Mouse (Mus musculus) CH12.LX (cell line): ENCODE results near the gene Arpc3. TPM values are rescaled to one million over a fixed set of nuclear protein-coding genes. Genes with fewer than 3 reads are reported as not detected.

Experiments used
- DNase-seq: peaks from one replicate; pipeline ENCODE4 v3.0.0-alpha.2; 2013; ENCODE audit errors: extremely low read depth
- H3K27ac ChIP-seq: 2 replicates; pipeline ENCODE4 v1.5.1; 2012; ENCODE audit warnings: low read depth, mild to moderate bottlenecking, control low read depth, moderate library complexity; ENCODE audit not compliant: insufficient read depth
- H3K27me3 ChIP-seq: replicated peaks from 2 replicates; pipeline ENCODE3; 2012; ENCODE audit warnings: inconsistent platforms
- H3K36me3 ChIP-seq, 2 experiments: replicated peaks in 1 of 2; 2 replicates each; pipeline versions ENCODE3 to v1.6.1; 2012; ENCODE audit warnings: inconsistent platforms in 1 of 2, low read length in 1 of 2, mild to moderate bottlenecking in 1 of 2, mixed read lengths in 1 of 2, moderate library complexity in 1 of 2; ENCODE audit not compliant: control insufficient read depth in 1 of 2, insufficient read depth in 1 of 2
- H3K4me1 ChIP-seq, 2 experiments: 2 replicates each; pipeline ENCODE4 v1.6.1; 2012; ENCODE audit warnings: inconsistent platforms in 1 of 2, moderate library complexity in 1 of 2; ENCODE audit not compliant: insufficient read depth in 2 of 2, control insufficient read depth in 1 of 2
- H3K4me2 ChIP-seq: 2 replicates; pipeline ENCODE4 v1.6.1; 2012; ENCODE audit warnings: low read depth, mild to moderate bottlenecking, control low read depth; ENCODE audit not compliant: poor library complexity, insufficient read depth, severe bottlenecking
- H3K4me3 ChIP-seq, 3 experiments: fragments of 150-350 bp in 1 of 3; sonication (generic) in 1 of 3; replicated peaks in 1 of 3; 2 replicates each; pipeline versions ENCODE3 to v1.5.1; 2011 to 2012; ENCODE audit warnings: low read depth in 2 of 3, low read length in 2 of 3, mild to moderate bottlenecking in 2 of 3, moderate library complexity in 2 of 3, control low read depth in 1 of 3, improper control_type of control experiment in 1 of 3, inconsistent platforms in 1 of 3, mixed read lengths in 1 of 3; ENCODE audit not compliant: poor library complexity in 1 of 3
- H3K79me2 ChIP-seq: replicated peaks from 2 replicates; pipeline ENCODE4 v1.6.1; 2012; ENCODE audit warnings: mild to moderate bottlenecking, moderate library complexity; ENCODE audit not compliant: control insufficient read depth, poor library complexity, insufficient read depth, severe bottlenecking; ENCODE audit errors: extremely low read depth
- H3K9ac ChIP-seq: 2 replicates; pipeline ENCODE4 v1.6.1; 2012; ENCODE audit warnings: low read depth, mild to moderate bottlenecking, control low read depth, moderate library complexity; ENCODE audit not compliant: insufficient read depth
- H3K9me3 ChIP-seq: replicated peaks from 2 replicates; pipeline ENCODE3; 2012; ENCODE audit warnings: low read length, inconsistent platforms, mixed read lengths
- CHD1 ChIP-seq: IDR thresholded peaks from 2 replicates; pipeline ENCODE4 v1.6.1; 2012; ENCODE audit warnings: low read depth, low read length, improper control_type of control experiment, inconsistent platforms
- CHD2 ChIP-seq: IDR thresholded peaks from 2 replicates; pipeline ENCODE4 v1.6.1; 2011; ENCODE audit warnings: low read length, improper control_type of control experiment
- CTCF ChIP-seq, 2 experiments: IDR thresholded peaks in 1 of 2; conservative IDR thresholded peaks in 1 of 2; 2 replicates each; pipeline ENCODE4 v1.5.1; 2011 to 2012; ENCODE audit warnings: low read depth in 2 of 2, low read length in 2 of 2, improper control_type of control experiment in 1 of 2, inconsistent platforms in 1 of 2, mild to moderate bottlenecking in 1 of 2, moderate library complexity in 1 of 2
- E2F4 ChIP-seq: IDR thresholded peaks from 2 replicates; pipeline ENCODE4 v1.6.1; 2011; ENCODE audit warnings: low read depth, low read length, improper control_type of control experiment; ENCODE audit not compliant: insufficient replicate concordance
- ELF1 ChIP-seq: IDR thresholded peaks from 2 replicates; pipeline ENCODE4 v1.6.1; 2014; ENCODE audit warnings: low read depth, mild to moderate bottlenecking, inconsistent platforms, low read length, improper control_type of control experiment
- HCFC1 ChIP-seq: IDR thresholded peaks from 2 replicates; pipeline ENCODE4 v1.6.1; 2012; ENCODE audit warnings: low read depth, mild to moderate bottlenecking, inconsistent platforms, low read length, improper control_type of control experiment
- IRF4 ChIP-seq: IDR thresholded peaks from 2 replicates; pipeline ENCODE4 v1.6.1; 2014; ENCODE audit warnings: low read depth, mild to moderate bottlenecking, inconsistent platforms, low read length, improper control_type of control experiment
- JUN ChIP-seq: IDR thresholded peaks from 2 replicates; pipeline ENCODE4 v1.6.1; 2011; ENCODE audit warnings: low read depth, mild to moderate bottlenecking, low read length, improper control_type of control experiment, moderate library complexity; ENCODE audit not compliant: insufficient read depth
- KAT2A ChIP-seq: IDR thresholded peaks from 2 replicates; pipeline ENCODE4 v1.6.1; 2012; ENCODE audit warnings: low read length, improper control_type of control experiment, inconsistent platforms; ENCODE audit not compliant: insufficient replicate concordance
- MAFK ChIP-seq: IDR thresholded peaks from 2 replicates; pipeline ENCODE4 v1.6.1; 2011; ENCODE audit warnings: low read length, improper control_type of control experiment; ENCODE audit not compliant: insufficient replicate concordance
- MAX ChIP-seq: IDR thresholded peaks from 2 replicates; pipeline ENCODE4 v1.6.1; 2011; ENCODE audit warnings: low read length, improper control_type of control experiment
- MAZ ChIP-seq: IDR thresholded peaks from 2 replicates; pipeline ENCODE4 v1.6.1; 2012; ENCODE audit warnings: low read depth, mild to moderate bottlenecking, inconsistent platforms, low read length, improper control_type of control experiment, moderate library complexity
- MEF2A ChIP-seq: IDR thresholded peaks from 2 replicates; pipeline ENCODE4 v1.6.1; 2014; ENCODE audit warnings: low read depth, mild to moderate bottlenecking, inconsistent platforms, low read length, improper control_type of control experiment, borderline replicate concordance
- MXI1 ChIP-seq: IDR thresholded peaks from 2 replicates; pipeline ENCODE4 v1.6.1; 2011; ENCODE audit warnings: mild to moderate bottlenecking, low read depth, low read length, improper control_type of control experiment
- MYC ChIP-seq: IDR thresholded peaks from 2 replicates; pipeline ENCODE4 v1.6.1; 2011; ENCODE audit warnings: low read depth, mild to moderate bottlenecking, improper control_type of control experiment, low read length
- NELFE ChIP-seq: IDR thresholded peaks from 2 replicates; pipeline ENCODE4 v1.6.1; 2011; ENCODE audit warnings: low read depth, low read length, improper control_type of control experiment
- NRF1 ChIP-seq: IDR thresholded peaks from 2 replicates; pipeline ENCODE4 v1.6.1; 2014; ENCODE audit warnings: low read depth, mild to moderate bottlenecking, inconsistent platforms, low read length, improper control_type of control experiment, moderate library complexity
- POLR2A ChIP-seq: IDR thresholded peaks from 2 replicates; pipeline ENCODE4 v1.6.1; 2011; ENCODE audit warnings: low read depth, mild to moderate bottlenecking, improper control_type of control experiment, low read length
- POLR2AphosphoS2 ChIP-seq: IDR thresholded peaks from 2 replicates; pipeline ENCODE4 v1.6.1; 2011; ENCODE audit warnings: low read depth, low read length, improper control_type of control experiment
- RAD21 ChIP-seq: IDR thresholded peaks from 2 replicates; pipeline ENCODE4 v1.6.1; 2011; ENCODE audit warnings: low read depth, mild to moderate bottlenecking, low read length, improper control_type of control experiment, moderate library complexity
- RCOR1 ChIP-seq: conservative IDR thresholded peaks from 2 replicates; pipeline ENCODE4 v1.6.1; 2012; ENCODE audit warnings: low read depth, mild to moderate bottlenecking, inconsistent platforms, low read length, improper control_type of control experiment
- TBP ChIP-seq: conservative IDR thresholded peaks from 2 replicates; pipeline ENCODE4 v1.6.1; 2011; ENCODE audit warnings: low read depth, low read length, improper control_type of control experiment
- TCF12 ChIP-seq: IDR thresholded peaks from 2 replicates; pipeline ENCODE4 v1.6.1; 2014; ENCODE audit warnings: low read depth, mild to moderate bottlenecking, inconsistent platforms, low read length, improper control_type of control experiment
- UBTF ChIP-seq: IDR thresholded peaks from 2 replicates; pipeline ENCODE4 v1.6.1; 2012; ENCODE audit warnings: low read depth, mild to moderate bottlenecking, inconsistent platforms, low read length, improper control_type of control experiment, moderate library complexity
- USF2 ChIP-seq: conservative IDR thresholded peaks from 2 replicates; pipeline ENCODE4 v1.6.1; 2011; ENCODE audit warnings: low read depth, low read length, improper control_type of control experiment
- ZMIZ1 ChIP-seq: IDR thresholded peaks from 2 replicates; pipeline ENCODE4 v1.6.1; 2012; ENCODE audit warnings: low read depth, mild to moderate bottlenecking, inconsistent platforms, low read length, improper control_type of control experiment
- dilution Hi-C: fragments of 300-500 bp; cut with MboI; formaldehyde crosslinking; loops from 2 replicates; pipeline ENCODE4 v1.14.3; 2020; ENCODE audit warnings: low sequenced_read_pairs; ENCODE audit not compliant: extremely low pct_unique_long_range_greater_than_20kb, extremely low pct_ligation_motif_present
- in situ Hi-C: fragments of 300-500 bp; cut with MboI; formaldehyde crosslinking; loops from 3 replicates; pipeline ENCODE4 v1.14.3; 2019; ENCODE audit warnings: low sequenced_read_pairs, low pct_ligation_motif_present, low pct_unique_long_range_greater_than_20kb, mixed read lengths
- polyA plus RNA-seq: library from polyadenylated mRNA; unstranded; fragments of >175 nt; gene quantifications from 2 replicates; pipeline ENCODE4 v1.2.1, GENCODE M21; 2012; ENCODE audit warnings: low read depth; ENCODE audit not compliant: insufficient read length
- total RNA-seq, 2 experiments: library from RNA; depleted of rRNA; stranded (reverse); fragments of 300-350 nt in 1 of 2; fragments of >200 nt in 1 of 2; gene quantifications; 2 replicates each; pipeline ENCODE4 v1.2.3; 2012 to 2014

The Arpc3 gene
- total and polyA plus RNA-seq, 3 experiments, result 256 to 543 (median 297) TPM

GRCm38 (mm10) chr5:122421271-122422068 lies 29.8 kb downstream of the Arpc3 start, which contains the start of gene Anapc7:
Anapc7 (plus strand) TSS chr5:122421693.
- peak within 1 kb of the TSS; percentile 82 for H3K9ac ChIP-seq
- in situ Hi-C loops (no loop called here), dilution Hi-C loops (no loop called here)
- no peaks in the 10 kb centered on the region for H3K27me3 ChIP-seq
- H3K27ac ChIP-seq, result peak within 1 kb of the TSS; percentile 56
- DNase-seq, result peak; percentile 37
- H3K79me2 ChIP-seq, result peaks cover 17% of the 10 kb centered on the region
- H3K4me2 ChIP-seq, result peak within 1 kb of the TSS; percentile 97
- H3K4me3 ChIP-seq, result peak within 1 kb of the TSS; percentile 94 to 98 (median 95)
- H3K4me1 ChIP-seq, result peaks cover 6 to 20% of the 10 kb centered on the region in 2 experiments; a peak in 3 of 4 replicates
- TF ChIP-seq UBTF (no peak), CTCF (conservative IDR thresholded peaks at IDR 0.05 in 1 of 2, IDR thresholded peaks at IDR 0.05 in 1 of 2; ENCODE audit: low read depth in 2 of 2, low read length in 2 of 2) (peak in 1 of 2 experiments; percentile 41; a peak in 2 of 4 replicates), RCOR1 (0 out of 2 replicates have a peak, but pooled peaks have one; percentile 38), MYC (peak; percentile 42; the same call in 1 of the 2 replicates), ZMIZ1 (no peak), RAD21 (peak; percentile 5; the same call in 1 of the 2 replicates), MAZ (0 out of 2 replicates have a peak, but pooled peaks have one; percentile 25), CHD1 (0 out of 2 replicates have a peak, but pooled peaks have one; percentile 51), HCFC1 (no peak), IRF4 (no peak)
- TF ChIP-seq, all 38 proteins: peak for 6
- peaks cover 0 to 15% of the 10 kb centered on the region in 2 experiments for H3K36me3 ChIP-seq
- H3K9me3 ChIP-seq, result no peaks in the 10 kb centered on the region

- dilution Hi-C loops, result no loop called here
- H3K36me3 ChIP-seq, result peaks cover 5 to 22% of the 10 kb centered on the region in 2 experiments
- peaks cover 6 to 20% of the 10 kb centered on the region in 2 experiments; a peak in 3 of 4 replicates for H3K4me1 ChIP-seq
- peak overlapping the region; percentile 97; the same call in 1 of the 2 replicates for H3K4me2 ChIP-seq
- H3K79me2 ChIP-seq, result peaks cover 17% of the 10 kb centered on the region
- in situ Hi-C loops, result no loop called here
- DNase-seq, result peak; percentile 78
- peak overlapping the region; percentile 56 for H3K27ac ChIP-seq
- H3K9ac ChIP-seq, result peak overlapping the region; percentile 82
- peak overlapping the region; percentile 94 to 98 (median 95) for H3K4me3 ChIP-seq
- H3K9me3 ChIP-seq, result no peaks in the 10 kb centered on the region
- no peaks in the 10 kb centered on the region for H3K27me3 ChIP-seq
- TF ChIP-seq MEF2A, result no peak
- peak; percentile 74 for TF ChIP-seq MXI1
- 0 out of 2 replicates have a peak, but pooled peaks have one; percentile 28 for TF ChIP-seq NRF1
- TF ChIP-seq CTCF (conservative IDR thresholded peaks at IDR 0.05 in 1 of 2, IDR thresholded peaks at IDR 0.05 in 1 of 2; ENCODE audit: low read depth in 2 of 2, low read length in 2 of 2), result no peak; a peak in 1 of 4 replicates
- TF ChIP-seq POLR2A, result peak; percentile 84
- 0 out of 2 replicates have a peak, but pooled peaks have one; percentile 6 for TF ChIP-seq E2F4
- TF ChIP-seq MAX, result peak; percentile 99
- TF ChIP-seq CHD2, result no peak
- peak; percentile 56 for TF ChIP-seq TCF12
- 0 out of 2 replicates have a peak, but pooled peaks have one; percentile 17 for TF ChIP-seq MAZ
- TF ChIP-seq TBP, result 0 out of 2 replicates have a peak, but pooled peaks have one; percentile 46
- TF ChIP-seq IRF4, result no peak; the same call in none of the 2 replicates
- peak; percentile 81 for TF ChIP-seq HCFC1
- peak; percentile 70 for TF ChIP-seq ELF1
- TF ChIP-seq POLR2AphosphoS2, result no peak
- peak; percentile 71 for TF ChIP-seq NELFE
- TF ChIP-seq KAT2A, result no peak
- TF ChIP-seq USF2, result no peak
- no peak for TF ChIP-seq JUN
- no peak for TF ChIP-seq MAFK
These were observed 30.6 kb downstream of the Arpc3 start for GRCm38 (mm10) chr5:122422071-122422964.
